Mouse (Mus musculus) skeletal muscle tissue, adult 2 months (tissue): ENCODE results near the gene Acot1.

ENCODE experiments used
- DNase-seq: peaks from one replicate; pipeline ENCODE4 v3.0.0-alpha.2; 2012; ENCODE audit warnings: low read depth, low spot score

The Acot1 gene

GRCm38 (mm10) chr12:84009171-84009965 is at the start of gene Acot1:
Gene Acot1, plus strand, starts transcription at chr12:84009490.
- DNase-seq = peak; percentile 56

GRCm38 (mm10) chr12:83965235-83965634 is 44.1 kb upstream of the Acot1 start:
- no peak for DNase-seq

- DNase-seq = peak; percentile 27
These were observed 37.2 kb upstream of the Acot1 start for GRCm38 (mm10) chr12:83972117-83972516.

GRCm38 (mm10) chr12:83978862-83979261 is 30.4 kb upstream of the Acot1 start:
- DNase-seq = no peak

GRCm38 (mm10) chr12:83981615-83982014 is 27.7 kb upstream of the Acot1 start:
- no peak for DNase-seq

GRCm38 (mm10) chr12:83984752-83985151 is 24.5 kb upstream of the Acot1 start, which contains the start of gene Heatr4:
Gene Heatr4, minus strand, starts transcription at chr12:83984852.
- DNase-seq = no peak

GRCm38 (mm10) chr12:83987242-83987582 is 22.1 kb upstream of the Acot1 start:
- no peak for DNase-seq

- peak; percentile 77 for DNase-seq
These were observed 21.5 kb upstream of the Acot1 start, which contains the start of gene Acot2 for GRCm38 (mm10) chr12:83987583-83988441. Gene Acot2, plus strand, starts transcription at chr12:83987861.

GRCm38 (mm10) chr12:83988483-83988882 is 20.8 kb upstream of the Acot1 start:
- no peak for DNase-seq

- DNase-seq = no peak
These were observed 19.9 kb upstream of the Acot1 start for GRCm38 (mm10) chr12:83989378-83989777.

- DNase-seq = no peak
These were observed 12.1 kb upstream of the Acot1 start for GRCm38 (mm10) chr12:83997221-83997620.

- no peak for DNase-seq
These were observed 10.8 kb upstream of the Acot1 start for GRCm38 (mm10) chr12:83998341-83999107.

- peak; percentile 71 for DNase-seq
These were observed 10.1 kb upstream of the Acot1 start for GRCm38 (mm10) chr12:83999237-83999636.

GRCm38 (mm10) chr12:84000418-84000817 is 8.9 kb upstream of the Acot1 start:
- no peak for DNase-seq

- DNase-seq = no peak
These were observed 5.4 kb upstream of the Acot1 start for GRCm38 (mm10) chr12:84003866-84004265.

GRCm38 (mm10) chr12:84008251-84008650 is 1.0 kb upstream of the Acot1 start:
- DNase-seq = no peak

GRCm38 (mm10) chr12:84008729-84009128 is 561 bp upstream of the Acot1 start:
- no peak for DNase-seq

- no peak for DNase-seq
These were observed 911 bp downstream of the Acot1 start for GRCm38 (mm10) chr12:84010201-84010600.

GRCm38 (mm10) chr12:84011251-84012040 is 2.2 kb downstream of the Acot1 start:
- DNase-seq = peak; percentile 40

GRCm38 (mm10) chr12:84013130-84013529 is 3.8 kb downstream of the Acot1 start:
- DNase-seq = no peak

GRCm38 (mm10) chr12:84013701-84014100 is 4.4 kb downstream of the Acot1 start:
- DNase-seq = no peak
